Mouse (Mus musculus) CH12.LX (cell line): ENCODE measurements around the gene Ip6k1.

Experiments
- CTCF ChIP-seq, 2 experiments: IDR thresholded peaks in 1 of 2; conservative IDR thresholded peaks in 1 of 2; 2 replicates each; pipeline ENCODE4 v1.5.1; 2011 to 2012; ENCODE audit warnings: low read depth in 2 of 2, low read length in 2 of 2, improper control_type of control experiment in 1 of 2, inconsistent platforms in 1 of 2, mild to moderate bottlenecking in 1 of 2, moderate library complexity in 1 of 2
- IRF4 ChIP-seq: IDR thresholded peaks from 2 replicates; pipeline ENCODE4 v1.6.1; 2014; ENCODE audit warnings: low read depth, mild to moderate bottlenecking, inconsistent platforms, low read length, improper control_type of control experiment
- POLR2AphosphoS2 ChIP-seq: IDR thresholded peaks from 2 replicates; pipeline ENCODE4 v1.6.1; 2011; ENCODE audit warnings: low read depth, low read length, improper control_type of control experiment

DNA sequence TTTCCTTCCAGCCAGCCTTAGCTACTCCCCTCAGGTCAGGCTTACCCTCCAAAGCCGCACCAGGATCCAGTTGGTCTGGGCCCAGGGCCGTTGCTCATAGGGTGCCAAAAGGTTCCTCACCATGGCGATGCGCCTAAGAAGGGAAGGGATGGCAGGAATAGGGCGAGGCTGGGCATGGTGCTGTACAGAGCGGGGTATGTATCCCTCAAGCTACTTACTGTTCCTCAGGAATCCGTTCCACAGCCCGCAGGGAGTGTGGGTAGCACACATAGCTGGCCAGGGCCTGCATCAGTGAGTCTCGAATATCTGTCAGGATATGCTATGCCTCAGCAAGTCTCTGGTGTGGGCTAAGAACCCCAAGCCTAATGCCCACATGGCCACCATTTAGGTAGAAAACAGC is 56.0 kb downstream of the Ip6k1 start:
- TF ChIP-seq POLR2AphosphoS2, result no peak
- no peak for TF ChIP-seq CTCF (conservative IDR thresholded peaks at IDR 0.05 in 1 of 2, IDR thresholded peaks at IDR 0.05 in 1 of 2; ENCODE audit: low read depth in 2 of 2, low read length in 2 of 2)
- no peak for TF ChIP-seq IRF4
